Mouse (Mus musculus) frontal cortex, adult 2 months (tissue): ENCODE data around the gene Ska3. TPM values are rescaled to one million over a fixed set of nuclear protein-coding genes. Genes with fewer than 3 reads are reported as not detected.
"Not testable (repeated sequence)": the region's sequence is repeated elsewhere in the genome, so short reads cannot be mapped to it uniquely, and the experiment has no call there.

Experiments used
- DNase-seq, 2 experiments: peaks; one replicate each; pipeline ENCODE4 v3.0.0; 2022; ENCODE audit warnings: low spot score in 1 of 2; ENCODE audit errors: extremely low spot score in 1 of 2
- polyA plus RNA-seq: library from polyadenylated mRNA; depleted of rRNA; stranded (reverse); fragments of >200 nt; gene quantifications from 2 replicates; pipeline ENCODE4 v1.2.3, GENCODE M21; 2012; rRNA removed

Ska3 gene
- polyA plus RNA-seq: 0.50 and 0.67 TPM in 2 replicates

- DNase-seq: peak; percentile 79 to 92
Observed at GRCm38 (mm10) chr14:57825788-57826751, at the start of gene Ska3, which contains the start of gene Mrpl57. TSS of gene Ska3 (minus strand) at chr14:57826185. TSS of gene Mrpl57 (plus strand) at chr14:57826234.

- DNase-seq: peak in 1 of 2 experiments; percentile 52
Observed at GRCm38 (mm10) chr14:57866676-57867276, 40.8 kb upstream of the Ska3 start.

GRCm38 (mm10) chr14:57865256-57865655 lies 39.3 kb upstream of the Ska3 start:
- no peak for DNase-seq

GRCm38 (mm10) chr14:57863129-57863528 lies 37.1 kb upstream of the Ska3 start:
- no peak for DNase-seq

- DNase-seq: no peak
Observed at GRCm38 (mm10) chr14:57861987-57862412, 36.0 kb upstream of the Ska3 start.

- no peak for DNase-seq
Observed at GRCm38 (mm10) chr14:57859520-57859919, 33.5 kb upstream of the Ska3 start.

GRCm38 (mm10) chr14:57858601-57859000 lies 32.6 kb upstream of the Ska3 start:
- no peak for DNase-seq

- DNase-seq: not testable (repeated sequence)
Observed at GRCm38 (mm10) chr14:57856037-57856436, 30.1 kb upstream of the Ska3 start.

- no peak for DNase-seq
Observed at GRCm38 (mm10) chr14:57852961-57853360, 27.0 kb upstream of the Ska3 start.

GRCm38 (mm10) chr14:57850330-57850729 lies 24.3 kb upstream of the Ska3 start:
- DNase-seq: peak in 1 of 2 experiments; percentile 42

GRCm38 (mm10) chr14:57848646-57849045 lies 22.7 kb upstream of the Ska3 start:
- DNase-seq: no peak

GRCm38 (mm10) chr14:57848061-57848460 lies 22.1 kb upstream of the Ska3 start:
- DNase-seq: not testable (repeated sequence)

GRCm38 (mm10) chr14:57844535-57844934 lies 18.6 kb upstream of the Ska3 start:
- no peak for DNase-seq

GRCm38 (mm10) chr14:57835157-57835556 lies 9.2 kb upstream of the Ska3 start:
- DNase-seq: no peak

- no peak for DNase-seq
Observed at GRCm38 (mm10) chr14:57833526-57833925, 7.5 kb upstream of the Ska3 start.

- no peak for DNase-seq
Observed at GRCm38 (mm10) chr14:57827284-57827683, 1.3 kb upstream of the Ska3 start.

GRCm38 (mm10) chr14:57820839-57821238 lies 5.1 kb downstream of the Ska3 start:
- DNase-seq: no peak

- peak in 1 of 2 experiments; percentile 39 for DNase-seq
Observed at GRCm38 (mm10) chr14:57811844-57812243, 14.1 kb downstream of the Ska3 start.

- no peak for DNase-seq
Observed at GRCm38 (mm10) chr14:57810886-57811285, 15.1 kb downstream of the Ska3 start.

GRCm38 (mm10) chr14:57808558-57808957 lies 17.4 kb downstream of the Ska3 start:
- peak in 1 of 2 experiments; percentile 26 for DNase-seq

- no peak for DNase-seq
Observed at GRCm38 (mm10) chr14:57803731-57804130, 22.3 kb downstream of the Ska3 start.
